Mouse (Mus musculus): ENCODE results near the gene Tspan1.
A peak's percentile ranks its signal among the peaks of the same experiment; 100 is the strongest.

Tspan1 gene

DNA sequence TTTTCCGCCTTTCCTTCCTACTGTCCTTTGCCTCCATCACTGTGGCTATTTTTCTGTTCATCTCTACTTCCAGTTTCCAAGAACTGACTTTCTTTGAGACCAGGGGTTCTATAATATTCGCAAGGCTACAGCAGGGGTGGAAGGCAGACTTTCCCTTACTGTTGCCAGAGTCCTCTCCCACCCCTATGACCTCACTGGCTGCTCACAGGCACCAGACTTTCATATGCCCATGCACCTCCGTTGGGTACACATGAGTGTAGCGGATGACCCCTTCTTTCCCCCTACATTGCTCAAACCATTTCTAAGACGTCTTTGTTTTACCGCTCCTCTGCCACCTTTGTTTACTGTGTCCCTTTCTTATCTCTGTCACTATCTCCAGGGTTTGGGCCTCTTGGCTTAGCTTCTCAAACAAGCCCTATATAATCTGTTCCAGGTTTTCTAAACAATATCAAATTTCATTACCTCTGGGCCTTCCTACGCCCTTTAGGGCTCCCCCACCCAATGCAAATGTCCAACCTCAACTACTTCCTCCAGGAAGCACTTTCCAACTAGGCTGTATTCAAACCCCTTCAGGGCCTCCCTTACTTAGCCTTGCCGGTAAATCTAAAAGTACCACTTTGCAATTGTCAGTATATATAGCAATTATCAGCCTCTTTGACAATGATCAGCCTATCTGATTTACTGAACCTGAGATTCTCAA lies 1.5 kb downstream of the Tspan1 start:
- no peak for DNase-seq (ENCODE audit: low spot score)

DNA sequence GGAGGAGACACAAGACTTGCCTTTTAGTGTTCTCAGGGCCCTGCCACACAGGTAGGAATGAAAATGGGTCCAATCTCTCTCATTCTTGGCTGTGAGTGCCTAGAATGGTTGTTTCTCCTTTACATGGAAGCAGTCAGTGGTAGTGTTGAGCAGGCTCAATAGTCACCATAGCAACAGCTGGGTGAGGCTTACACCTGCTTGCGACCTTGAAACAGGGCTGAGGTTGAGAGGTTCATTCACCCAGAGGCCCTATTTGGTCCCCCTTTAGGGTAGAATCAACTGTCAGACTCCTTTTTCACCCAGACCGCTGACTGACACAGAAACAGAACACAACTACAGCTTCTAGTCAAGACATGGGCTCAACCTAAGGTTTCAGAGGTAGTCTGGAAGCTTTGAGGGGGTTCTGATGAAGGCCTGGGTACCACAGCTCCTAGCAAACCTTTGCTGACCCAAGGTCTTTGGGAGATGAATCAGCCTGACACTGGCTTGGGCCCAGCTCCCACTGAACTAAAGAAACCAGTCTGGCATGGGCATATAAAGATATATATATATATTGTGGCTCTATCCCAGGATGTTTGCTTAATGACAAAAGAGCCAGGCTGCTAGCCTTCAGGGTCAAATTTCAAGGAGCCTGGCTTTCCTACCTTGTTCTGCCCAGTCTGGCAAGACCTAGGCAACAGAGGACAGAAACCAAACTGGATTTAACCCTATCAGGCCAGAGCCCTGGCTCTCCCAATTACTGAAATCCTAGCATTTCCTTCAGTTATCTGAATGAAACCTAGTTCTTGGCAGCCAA lies 2.4 kb downstream of the Tspan1 start:
- no peak for DNase-seq (ENCODE audit: low spot score)

DNA sequence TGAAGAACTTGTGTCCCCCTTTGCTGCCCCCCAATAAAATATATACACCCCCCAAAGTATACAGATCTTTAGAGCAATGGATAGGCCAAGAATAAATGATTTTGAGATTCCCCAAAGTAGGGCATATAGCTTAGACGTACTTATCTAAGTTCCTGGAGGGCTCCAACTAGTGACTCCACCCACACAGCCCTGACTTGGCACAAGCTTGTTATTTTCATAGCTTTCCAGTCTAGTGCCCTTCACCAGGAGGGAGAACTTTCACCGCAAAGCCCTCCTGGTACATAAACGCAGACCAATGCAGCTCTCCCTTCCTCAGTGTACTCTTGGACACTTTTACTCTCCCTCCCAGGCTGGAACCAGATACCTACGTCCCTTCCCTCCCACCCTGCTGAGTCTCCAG lies 5.3 kb downstream of the Tspan1 start:
- no peak for DNase-seq (ENCODE audit: low spot score)

DNA sequence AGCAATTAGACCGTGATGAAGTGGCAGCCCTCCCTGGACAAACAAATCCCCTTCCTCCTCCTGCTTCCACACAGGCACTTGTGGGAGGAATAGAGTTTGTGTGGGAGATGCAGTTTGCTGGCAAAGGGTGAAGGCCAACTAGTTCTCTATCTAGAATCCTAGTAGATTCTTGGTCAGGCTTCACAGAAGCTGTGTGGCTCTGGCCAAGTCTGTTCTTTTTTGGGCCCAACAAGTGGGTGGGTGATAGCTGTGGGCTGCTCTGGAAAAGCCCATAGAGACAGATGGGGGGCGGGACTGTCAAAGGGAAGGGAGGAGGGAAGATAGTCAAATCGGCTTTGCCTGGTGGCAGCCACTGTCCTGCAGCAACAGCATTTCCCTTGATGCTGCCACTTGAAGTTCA lies 6.6 kb downstream of the Tspan1 start:
- no peak for DNase-seq (ENCODE audit: low spot score)

DNA sequence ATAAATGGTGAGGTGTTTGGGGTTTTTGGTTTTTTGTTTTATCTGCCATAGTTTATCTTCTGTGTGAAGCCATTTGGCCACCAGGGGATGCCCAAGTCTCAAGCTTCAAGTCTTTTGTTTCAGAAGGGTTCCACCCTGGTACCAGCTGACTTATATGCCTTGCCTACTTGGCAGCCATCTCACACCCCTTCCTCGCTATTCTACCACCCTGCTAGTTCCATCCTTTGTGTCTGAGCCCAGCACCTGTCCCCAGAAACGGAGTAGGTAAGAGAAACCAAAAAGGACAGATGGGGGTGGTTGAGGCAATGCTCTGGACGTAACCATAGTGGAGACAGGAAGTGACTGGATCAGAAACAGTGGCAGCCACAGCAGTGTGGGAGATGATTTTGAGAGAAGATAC lies 7.5 kb downstream of the Tspan1 start:
- peak; percentile 39 for DNase-seq (ENCODE audit: low spot score)

DNA sequence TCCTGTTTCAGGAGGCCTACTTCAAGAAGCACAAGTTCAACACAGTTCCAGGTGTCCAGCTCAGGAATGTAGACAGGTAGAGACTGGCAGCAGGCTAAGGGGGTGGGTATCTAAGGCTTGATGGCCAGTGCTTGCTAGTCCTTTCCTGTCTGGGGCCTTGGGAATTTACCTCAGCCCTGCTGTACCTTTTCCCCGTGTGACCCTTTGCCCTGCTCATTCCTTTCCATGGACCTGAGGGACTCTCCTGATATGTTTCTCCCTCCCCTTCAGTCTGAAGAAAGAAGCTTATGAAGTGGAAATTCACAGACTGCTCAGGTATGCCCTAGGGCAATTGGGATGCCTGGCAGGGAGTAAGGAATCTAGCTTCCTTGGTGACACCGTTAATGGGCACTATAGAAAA lies 9.5 kb downstream of the Tspan1 start:
- no peak for DNase-seq (ENCODE audit: low spot score)

DNA sequence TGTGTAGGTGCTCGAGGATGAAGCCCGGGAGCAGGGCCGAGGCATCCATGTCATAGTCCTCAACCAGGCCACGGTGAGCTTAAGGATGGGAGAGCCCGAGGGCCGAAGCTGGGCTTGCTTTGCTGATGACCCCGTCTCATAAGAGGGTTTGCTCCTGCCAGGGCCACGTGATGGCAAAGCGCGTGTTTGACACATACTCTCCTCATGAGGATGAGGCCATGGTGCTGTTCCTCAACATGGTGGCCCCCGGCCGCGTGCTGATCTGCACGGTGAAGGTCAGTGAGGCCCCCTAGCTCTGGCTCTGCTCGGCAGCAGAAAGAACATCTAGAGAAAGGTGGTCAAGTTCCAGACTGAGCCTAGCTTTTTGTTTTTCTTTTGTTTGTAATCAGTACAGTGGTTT lies 14.7 kb downstream of the Tspan1 start:
- DNase-seq (ENCODE audit: low spot score), result no peak

DNA sequence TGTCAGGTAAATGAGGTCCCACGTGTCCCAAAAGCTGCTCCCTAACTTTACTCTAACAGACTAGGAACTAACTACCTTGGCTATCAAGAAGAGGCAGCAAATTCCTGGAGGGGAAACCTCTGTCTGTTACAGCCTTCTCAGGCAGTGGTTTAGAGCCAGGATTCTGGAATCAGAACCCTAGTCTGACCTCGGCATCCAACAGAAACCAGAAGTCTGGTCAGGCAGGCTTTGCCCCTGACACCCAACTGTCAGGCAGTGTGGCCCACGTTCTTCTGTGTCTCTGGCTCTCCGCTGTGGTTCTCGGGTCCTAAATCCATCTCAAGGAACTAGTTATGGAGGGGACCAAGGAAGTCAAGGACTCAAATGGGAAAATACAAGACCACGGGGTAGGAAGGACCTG lies 16.2 kb downstream of the Tspan1 start, which contains the start of gene Lurap1:
Gene Lurap1, minus strand, starts transcription at position 101 of the 400 bp plus-strand sequence.
- DNase-seq (ENCODE audit: low spot score), result no peak

DNA sequence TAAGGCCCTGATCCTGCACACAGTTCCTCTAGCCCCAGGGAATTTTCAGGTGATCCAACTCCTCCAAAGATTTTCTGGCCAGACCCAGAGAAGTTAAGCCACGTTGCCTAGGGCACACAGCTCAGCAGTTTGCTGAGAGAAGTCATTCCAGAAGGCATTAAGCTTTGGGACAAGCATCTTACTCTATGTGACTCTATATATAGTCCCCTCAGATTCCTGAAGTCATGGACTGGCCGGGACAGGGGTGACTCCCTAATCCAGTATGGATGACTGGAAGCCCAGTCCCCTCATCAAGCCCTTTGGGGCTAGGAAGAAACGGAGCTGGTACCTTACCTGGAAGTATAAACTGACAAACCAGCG lies 16.6 kb downstream of the Tspan1 start:
- DNase-seq (ENCODE audit: low spot score), result no peak

DNA sequence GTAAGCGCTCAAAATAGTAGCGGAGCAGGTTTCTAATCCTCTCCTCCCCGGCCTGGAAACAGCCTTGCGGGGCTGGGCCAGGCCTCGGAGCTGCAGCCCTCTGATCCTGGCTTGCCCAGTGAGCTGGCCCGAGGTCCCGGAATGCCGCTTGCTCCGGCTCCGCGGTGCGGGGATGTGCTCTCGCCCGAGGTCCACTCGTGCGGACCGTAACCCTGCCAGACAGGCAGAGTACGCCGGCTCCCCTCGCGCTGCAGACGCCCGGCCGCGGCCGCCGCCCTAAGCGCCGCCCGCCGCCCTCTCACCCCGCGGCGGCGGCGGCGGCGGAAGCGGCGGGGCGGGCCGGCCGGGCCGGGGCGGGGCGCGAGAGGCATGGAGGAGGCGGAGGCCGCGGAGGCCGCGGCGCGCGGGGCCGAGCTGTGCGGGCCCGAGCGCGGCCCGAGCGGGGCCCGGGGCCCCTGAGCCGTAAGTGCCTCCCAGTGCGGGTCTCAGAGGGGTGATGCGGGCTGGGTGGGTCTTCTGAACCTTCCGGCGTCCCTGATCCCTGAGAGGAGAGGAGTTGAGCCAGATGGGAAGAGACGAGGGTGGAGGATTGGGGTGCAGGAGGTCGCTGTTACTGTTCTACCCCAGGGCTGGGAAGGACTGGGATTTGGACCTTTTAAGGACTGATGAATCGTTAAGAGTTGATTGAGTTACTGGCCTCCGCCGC lies 17.1 kb downstream of the Tspan1 start:
- peak; percentile 53 for DNase-seq (ENCODE audit: low spot score)

DNA sequence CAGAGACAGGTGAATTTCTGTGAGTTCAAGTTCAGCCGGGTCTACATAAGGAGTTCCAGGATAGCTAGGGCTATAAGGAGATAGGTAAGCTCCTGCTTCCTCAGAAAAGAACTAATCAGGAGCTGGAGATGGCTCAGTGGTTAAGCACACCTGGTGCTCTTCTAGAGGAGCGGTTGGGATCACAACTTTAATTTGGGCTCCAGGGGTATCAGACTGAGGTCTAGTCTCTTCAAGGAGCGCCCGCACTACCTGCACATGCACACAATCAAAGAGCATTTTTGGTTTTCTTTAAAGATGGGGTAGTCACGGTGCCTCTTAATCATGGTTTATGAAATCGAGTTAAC lies 17.6 kb downstream of the Tspan1 start:
- no peak for DNase-seq (ENCODE audit: low spot score)

DNA sequence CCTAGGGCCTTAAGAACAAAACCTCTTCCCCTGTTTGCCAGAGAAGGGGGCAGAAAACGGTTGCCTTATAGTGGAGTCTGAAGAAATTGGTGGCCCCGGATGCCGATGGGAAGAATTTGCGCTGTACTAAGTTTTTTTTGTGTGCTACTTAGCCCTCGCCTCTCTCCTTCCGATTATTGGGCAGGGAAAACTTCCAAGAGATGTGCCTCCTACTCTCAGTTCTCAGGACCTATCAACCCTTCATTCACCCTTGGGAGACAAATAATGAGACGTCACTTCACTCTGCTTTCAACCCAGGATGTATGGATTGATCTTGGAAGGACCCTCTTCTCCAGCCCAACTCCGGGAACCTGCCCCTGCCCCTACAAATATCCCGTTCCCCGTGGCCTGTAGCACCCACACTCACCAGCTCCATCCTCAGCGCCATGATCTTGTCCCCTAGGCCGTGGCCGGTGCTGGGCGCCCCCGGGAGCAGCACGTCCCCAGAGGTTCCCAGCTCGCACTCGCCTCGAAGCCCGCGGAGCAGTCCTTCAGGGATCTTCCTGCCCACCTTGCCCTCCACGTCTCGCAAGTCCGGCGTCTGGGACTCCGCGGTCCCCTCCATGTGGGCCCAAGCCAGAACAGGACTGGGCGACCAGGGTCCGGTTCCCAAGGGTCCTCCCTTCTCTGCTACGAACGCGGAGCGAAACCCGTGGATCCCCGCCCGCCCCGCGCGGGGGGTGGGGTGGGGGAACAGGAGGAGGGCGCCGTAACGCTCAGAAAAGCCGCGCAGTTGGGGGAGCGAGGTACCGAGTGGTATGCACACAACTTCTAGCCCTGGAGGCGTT lies 23.3 kb downstream of the Tspan1 start:
- peak; percentile 39 for DNase-seq (ENCODE audit: low spot score)

DNA sequence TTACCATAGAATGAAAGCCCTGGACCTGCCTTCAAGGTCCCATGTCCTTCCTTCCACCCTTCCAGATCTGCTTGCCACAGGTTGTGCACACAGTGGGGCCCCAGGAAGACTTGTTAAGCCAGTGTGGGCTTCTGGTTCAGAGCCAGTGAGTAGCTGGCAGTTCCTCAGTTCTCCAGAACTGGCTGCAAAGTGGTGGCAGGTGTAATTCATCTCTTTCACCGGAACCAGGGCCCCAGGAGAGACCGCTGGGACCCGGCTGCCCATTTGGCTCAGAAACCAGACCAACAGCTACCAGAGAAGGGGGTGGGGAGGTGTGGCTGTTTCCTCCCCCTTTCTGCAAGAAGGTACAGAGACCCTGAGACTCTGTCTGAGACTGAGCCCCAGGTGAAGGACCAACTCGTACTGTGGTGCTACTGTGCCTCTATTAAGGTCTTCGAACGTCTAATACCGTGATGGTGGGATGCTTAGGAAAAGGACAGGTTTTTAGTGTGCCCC lies 24.0 kb downstream of the Tspan1 start:
- DNase-seq (ENCODE audit: low spot score), result no peak

DNA sequence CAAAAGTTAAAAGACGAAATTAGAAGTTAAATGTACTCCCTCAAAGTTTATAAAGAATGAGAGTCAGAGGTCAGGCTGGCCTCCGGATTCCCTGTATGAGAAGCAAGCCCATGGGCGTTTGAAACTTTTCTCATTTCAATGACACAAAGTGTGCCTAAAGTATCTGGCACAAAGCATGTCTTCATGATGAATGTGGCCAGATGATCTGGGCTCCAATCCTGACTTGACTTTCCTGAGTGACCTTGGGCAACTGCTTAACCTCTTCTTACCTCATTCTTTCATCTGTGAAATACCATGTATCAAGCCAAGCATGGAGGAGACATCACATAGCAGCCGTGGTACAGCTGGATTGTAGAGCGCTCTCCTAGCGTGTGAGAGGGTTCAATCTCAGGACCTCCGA lies 25.1 kb downstream of the Tspan1 start:
- no peak for DNase-seq (ENCODE audit: low spot score)

DNA sequence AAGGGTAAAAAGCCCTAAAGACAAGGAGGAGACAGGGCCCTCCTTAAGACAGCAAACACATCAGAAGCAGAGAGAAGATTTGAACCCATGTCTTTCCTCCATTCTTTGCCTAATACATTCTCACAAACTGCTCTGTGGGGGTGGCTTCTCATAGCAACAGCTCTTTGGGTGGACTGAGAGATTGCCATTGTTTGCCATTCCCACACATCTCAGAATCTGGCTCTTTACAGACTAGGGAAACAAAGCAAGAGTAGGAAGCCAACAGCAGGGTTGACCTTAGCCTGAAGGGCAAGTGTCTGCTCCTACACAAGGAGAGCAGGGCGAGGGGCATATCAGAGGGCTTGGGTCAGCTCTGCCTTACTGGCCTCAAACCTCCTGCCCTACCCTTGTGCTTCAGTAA lies 25.7 kb downstream of the Tspan1 start:
- no peak for DNase-seq (ENCODE audit: low spot score)

DNA sequence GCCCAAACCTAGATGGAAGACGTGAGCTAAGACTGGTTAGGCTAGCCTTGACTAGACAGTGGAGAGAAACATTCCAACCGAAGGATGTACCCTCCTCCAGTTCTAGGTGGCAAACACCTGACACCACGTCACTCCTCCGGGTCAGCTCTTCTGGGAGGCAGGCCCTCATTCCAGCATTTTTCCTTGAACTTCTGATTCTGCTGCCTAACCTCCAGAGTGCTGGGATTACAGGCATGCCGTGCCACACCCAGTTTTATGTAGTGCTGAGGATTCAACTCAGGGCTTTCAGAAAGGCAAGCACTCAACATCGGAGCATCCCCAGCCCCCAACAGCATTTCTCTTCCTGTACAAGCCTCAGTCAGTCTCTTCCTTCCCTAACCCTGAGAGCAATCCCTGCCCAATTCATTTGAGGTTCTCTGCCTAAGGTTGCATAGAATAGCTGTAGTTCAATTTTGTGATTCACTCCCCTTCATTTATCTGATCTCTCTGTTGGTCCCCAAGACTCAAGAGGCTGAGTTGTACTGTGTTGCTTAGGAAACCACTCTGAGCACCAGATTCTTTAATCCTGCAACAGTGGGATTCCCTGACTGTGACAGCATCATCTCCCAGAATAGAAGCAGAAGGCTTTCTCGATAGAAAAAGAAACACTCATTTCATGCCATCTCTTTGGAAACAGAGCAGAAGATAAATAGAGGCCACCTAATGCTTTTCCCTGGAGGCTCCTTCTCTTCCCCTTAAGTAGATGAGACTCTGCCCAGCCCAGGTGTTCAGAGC lies 26.4 kb downstream of the Tspan1 start:
- no peak for DNase-seq (ENCODE audit: low spot score)

DNA sequence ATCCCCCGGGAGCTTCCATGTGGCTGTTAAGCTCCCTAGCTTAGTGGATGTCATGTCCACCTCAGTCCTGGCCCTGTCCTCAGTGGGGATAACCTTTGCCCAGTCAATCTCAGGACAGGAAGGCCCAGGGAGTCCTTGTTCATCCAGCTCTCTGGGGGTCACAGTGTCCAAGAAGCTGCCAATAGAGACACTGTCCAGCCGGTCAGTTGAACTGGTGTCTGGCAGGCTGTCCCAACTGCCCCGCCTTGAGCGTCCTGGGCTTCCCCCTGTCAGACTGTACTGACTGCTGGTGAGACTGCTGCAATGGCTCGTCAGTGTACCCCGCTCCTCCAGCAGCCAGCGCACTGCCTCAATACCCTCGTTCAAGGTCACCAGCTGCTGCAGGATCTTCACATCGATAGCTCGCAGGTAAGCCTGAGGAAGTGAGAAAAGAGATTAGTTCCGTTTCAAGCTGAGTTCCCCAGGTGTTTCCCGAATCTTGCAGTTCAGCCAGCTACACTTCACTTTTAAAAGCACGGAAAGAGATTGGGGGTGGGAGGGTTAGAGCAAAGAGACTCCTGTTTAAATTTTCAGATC lies 29.9 kb downstream of the Tspan1 start:
- no peak for DNase-seq (ENCODE audit: low spot score)

DNA sequence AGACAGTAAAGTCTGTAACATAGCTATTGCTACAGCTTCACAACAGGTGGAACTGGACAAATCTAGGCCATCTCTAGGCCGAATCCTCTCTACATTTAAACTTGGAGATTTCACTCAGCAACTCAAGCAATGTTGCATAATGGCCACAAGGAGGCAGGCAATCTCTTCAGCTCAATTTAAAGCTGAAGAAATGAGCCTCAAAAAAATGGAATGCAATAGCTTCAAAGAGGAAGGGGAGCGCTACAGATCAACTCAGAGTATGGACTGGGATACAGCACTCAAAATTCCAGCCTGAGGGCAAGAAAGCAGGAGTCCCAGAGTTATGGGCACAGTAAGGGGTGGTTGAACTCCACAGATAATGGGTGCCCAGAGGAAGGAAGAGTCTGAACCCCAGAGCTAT lies 32.4 kb downstream of the Tspan1 start:
- no peak for DNase-seq (ENCODE audit: low spot score)

DNA sequence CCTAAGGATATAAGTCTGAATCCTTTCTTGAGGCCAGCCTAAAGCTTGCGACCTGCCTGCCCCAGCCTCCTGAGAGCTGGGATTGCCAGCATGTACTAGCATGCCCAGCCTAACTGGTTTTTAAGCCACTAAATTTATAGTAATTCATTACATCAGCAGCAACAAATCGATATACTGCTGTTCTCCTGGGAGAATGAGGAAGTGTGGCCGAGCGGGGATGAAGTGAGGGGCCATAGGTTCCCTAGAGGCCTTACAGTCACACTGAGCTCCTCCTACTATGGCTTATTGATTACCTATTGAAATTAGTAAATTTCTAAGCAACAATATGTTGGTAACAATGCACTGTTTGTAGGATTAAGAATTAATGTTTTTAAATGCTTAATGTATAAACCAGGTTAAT lies 34.3 kb downstream of the Tspan1 start:
- no peak for DNase-seq (ENCODE audit: low spot score)

DNA sequence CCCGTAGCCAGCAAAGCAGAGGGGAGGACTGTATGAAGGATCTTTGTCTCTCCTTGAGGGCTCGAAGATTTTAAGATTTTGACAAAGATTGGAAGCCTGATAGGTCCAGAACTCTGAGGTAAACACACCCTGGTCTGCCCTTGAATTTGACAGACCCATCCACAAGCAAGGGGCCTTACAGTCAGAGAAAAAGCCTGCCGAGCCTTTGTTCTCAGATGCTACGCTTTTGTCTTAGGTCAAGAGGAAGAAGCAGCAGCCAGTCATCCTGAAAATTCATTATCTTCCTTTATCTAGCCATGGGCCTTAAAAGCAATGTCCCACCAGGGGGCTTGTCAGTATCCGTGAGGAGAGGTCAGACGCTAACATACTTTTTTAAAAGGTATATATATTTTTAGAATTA lies 39.4 kb downstream of the Tspan1 start:
- no peak for DNase-seq (ENCODE audit: low spot score)

DNA sequence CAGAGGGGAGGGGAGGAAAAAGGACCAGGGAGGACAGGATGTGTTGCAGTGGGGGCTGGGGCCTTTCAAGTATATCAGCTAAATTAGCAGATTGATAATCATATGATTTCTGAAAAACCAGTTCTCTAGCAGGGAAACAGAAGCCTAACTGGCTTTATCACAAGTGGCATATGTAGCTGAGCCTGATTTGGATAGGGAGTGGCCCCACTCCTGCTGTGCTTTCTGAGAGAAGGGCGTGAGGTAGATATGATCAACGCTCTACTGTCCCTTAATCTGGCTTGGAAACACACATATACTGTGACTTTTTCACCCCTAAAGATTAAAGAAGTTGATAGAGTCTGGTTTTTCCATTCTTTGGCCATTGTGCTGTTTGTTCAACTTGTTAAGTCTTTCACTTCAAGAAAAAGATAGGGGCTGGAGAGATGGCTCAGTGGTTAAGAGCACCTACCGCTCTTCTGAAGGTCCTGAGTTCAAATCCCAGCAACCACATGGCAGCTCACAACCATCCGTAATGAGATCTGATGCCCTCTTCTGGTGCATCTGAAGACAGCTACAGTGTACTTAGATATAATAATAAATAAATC lies 41.5 kb downstream of the Tspan1 start:
- no peak for DNase-seq (ENCODE audit: low spot score)
